Mouse (Mus musculus) telencephalon, adult 2 months (tissue): Measurements from ENCODE around the gene Olfr1490.
"Not testable (repeated sequence)": the region's sequence is repeated elsewhere in the genome, so short reads cannot be mapped to it uniquely, and the experiment has no call there.

Experiments used
- DNase-seq: peaks from one replicate; pipeline ENCODE4 v3.0.0-alpha.2; 2011; ENCODE audit warnings: low read depth, low spot score

The Olfr1490 gene

GRCm38 (mm10) chr19:13650791-13651190 is at the start of gene Olfr1490:
Gene Olfr1490 (plus strand): TSS chr19:13651091.
- DNase-seq = no peak

- not testable (repeated sequence) for DNase-seq
Measured at GRCm38 (mm10) chr19:13617075-13617474, 33.8 kb upstream of the Olfr1490 start, which contains the start of gene Olfr1487. Gene Olfr1487 (plus strand): TSS chr19:13617375.

DNA sequence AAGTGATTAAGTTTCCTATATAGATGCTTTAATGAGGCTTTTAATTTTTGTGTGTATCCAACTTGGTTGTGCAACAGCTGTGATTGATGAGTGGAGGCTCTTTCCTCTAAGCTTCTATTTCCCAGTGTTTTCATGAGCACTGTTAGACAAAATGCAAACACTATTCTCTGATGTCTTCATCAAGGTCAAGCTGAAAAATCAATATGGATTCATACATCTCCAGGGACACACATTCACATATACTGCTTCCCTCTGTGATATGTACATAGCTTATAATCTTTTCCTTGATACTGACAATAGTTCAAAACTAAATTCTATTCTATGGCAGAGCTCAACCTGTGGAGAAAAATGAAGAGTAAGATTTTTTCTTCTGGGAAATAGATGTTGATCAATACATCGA is 19.6 kb upstream of the Olfr1490 start, which contains the start of gene Olfr1489:
Olfr1489 (plus strand) TSS at position 301 of the 400 bp plus-strand sequence.
- DNase-seq = no peak

DNA sequence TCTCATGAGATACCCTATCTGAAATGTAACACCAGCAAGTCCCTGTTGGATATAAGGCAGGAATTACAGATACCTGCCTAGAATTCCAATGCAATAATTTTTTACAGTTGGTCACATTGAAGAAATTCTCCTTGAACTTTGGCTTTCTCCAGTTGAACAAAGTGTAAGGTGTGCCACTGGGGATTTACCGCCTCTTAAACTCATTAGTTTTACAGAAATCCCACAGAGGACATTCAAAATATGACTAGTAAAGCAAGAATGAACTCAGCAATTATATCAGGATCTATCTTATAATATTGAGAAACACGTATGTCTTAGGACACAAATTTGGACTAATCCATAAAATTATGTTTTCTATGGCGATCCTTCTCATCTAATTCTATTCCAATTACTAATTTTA is 46.1 kb downstream of the Olfr1490 start, which contains the start of gene Olfr1491:
Olfr1491 (plus strand) TSS at position 301 of the 400 bp plus-strand sequence.
- no peak for DNase-seq
